Mouse (Mus musculus) intestine, embryonic 15.5 days (tissue): ENCODE data around the gene Pole. TPM values are rescaled to one million over a fixed set of nuclear protein-coding genes. Genes with fewer than 3 reads are reported as not detected.

Experiments
- ATAC-seq: fragments of 200-750 bp; cut with Nextera tagmentation; 2 replicates; pipeline ENCODE4 v1.8.0; 2017; ENCODE audit warnings: moderate TSS enrichment, moderate library complexity
- H3K27ac ChIP-seq: fragments of 300-500 bp; sonication (generic); 2 replicates; pipeline ENCODE4 v1.5.1; 2015; ENCODE audit warnings: mild to moderate bottlenecking, inconsistent platforms
- H3K27me3 ChIP-seq: fragments of 300-500 bp; sonication (generic); replicated peaks from 2 replicates; pipeline ENCODE4 v1.6.1; 2015; ENCODE audit warnings: inconsistent platforms
- H3K36me3 ChIP-seq: fragments of 300-500 bp; sonication (generic); 2 replicates; pipeline ENCODE4 v1.6.1; 2015; ENCODE audit warnings: inconsistent platforms
- H3K4me1 ChIP-seq: fragments of 300-500 bp; sonication (generic); replicated peaks from 2 replicates; pipeline ENCODE4 v1.6.1; 2015; ENCODE audit warnings: inconsistent platforms
- H3K4me2 ChIP-seq: fragments of 300-500 bp; sonication (generic); replicated peaks from 2 replicates; pipeline ENCODE4 v1.6.1; 2015; ENCODE audit warnings: mild to moderate bottlenecking, inconsistent platforms
- H3K4me3 ChIP-seq: fragments of 300-500 bp; sonication (generic); replicated peaks from 2 replicates; pipeline ENCODE4 v1.5.1; 2015; ENCODE audit warnings: inconsistent platforms
- H3K9ac ChIP-seq: fragments of 300-500 bp; sonication (generic); 2 replicates; pipeline ENCODE4 v1.6.1; 2015; ENCODE audit warnings: inconsistent platforms
- H3K9me3 ChIP-seq: fragments of 300-500 bp; sonication (generic); 2 replicates; pipeline ENCODE4 v1.6.1; 2016; ENCODE audit warnings: inconsistent platforms
- WGBS: fragments of 180-500 bp; shearing (Covaris S2); methylation state at CpG from one replicate; pipeline ENCODE4 v1.1.7; 2015; 5-methylcytosine and 5-hydroxymethylcytosine counted together
- polyA plus RNA-seq: library from polyadenylated mRNA; unstranded; fragments of >200 nt; fragmentation: Nextera tagmentation; extraction: Ambion mirVana; gene quantifications from 2 replicates; pipeline ENCODE4 v1.2.1, GENCODE M21; 2015

The Pole gene
- polyA plus RNA-seq, 1 experiment from 2014 or later, result 20.4 TPM

DNA sequence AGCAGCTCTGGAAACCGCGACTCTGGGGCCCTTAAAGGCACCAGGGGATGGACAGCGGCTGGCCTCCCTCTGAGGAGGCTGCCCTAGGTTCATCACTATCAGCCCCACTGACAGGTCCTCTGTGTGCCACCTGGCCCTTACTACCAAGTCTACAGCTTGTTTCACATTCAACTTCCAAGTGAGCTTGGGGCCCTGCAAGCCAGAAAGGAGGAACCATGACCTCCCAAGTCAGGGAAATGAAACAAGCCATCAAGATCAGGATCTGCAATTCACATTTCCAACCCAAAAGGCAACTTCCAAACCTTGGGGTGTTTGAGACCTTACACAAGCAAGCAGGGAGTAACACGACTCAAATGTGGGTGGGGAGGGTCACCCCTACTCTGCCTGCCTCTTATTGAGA lies 99.2 kb downstream of the Pole start:
- WGBS, result 57% methylated on average over 4 of the region's 4 CpGs
- no peak for ATAC-seq
- no peaks in the 10 kb centered on the region for H3K9me3 ChIP-seq
- no peak overlapping the region for H3K9ac ChIP-seq
- peak overlapping the region; percentile 92; the same call in 1 of the 2 replicates for H3K4me2 ChIP-seq
- no peaks in the 10 kb centered on the region; the same call in 1 of the 2 replicates for H3K36me3 ChIP-seq
- no peak overlapping the region for H3K27ac ChIP-seq
- H3K27me3 ChIP-seq, result no peaks in the 10 kb centered on the region; the same call in 1 of the 2 replicates
- H3K4me3 ChIP-seq, result no peak overlapping the region
- peaks cover 14% of the 10 kb centered on the region; the same call in 1 of the 2 replicates for H3K4me1 ChIP-seq

DNA sequence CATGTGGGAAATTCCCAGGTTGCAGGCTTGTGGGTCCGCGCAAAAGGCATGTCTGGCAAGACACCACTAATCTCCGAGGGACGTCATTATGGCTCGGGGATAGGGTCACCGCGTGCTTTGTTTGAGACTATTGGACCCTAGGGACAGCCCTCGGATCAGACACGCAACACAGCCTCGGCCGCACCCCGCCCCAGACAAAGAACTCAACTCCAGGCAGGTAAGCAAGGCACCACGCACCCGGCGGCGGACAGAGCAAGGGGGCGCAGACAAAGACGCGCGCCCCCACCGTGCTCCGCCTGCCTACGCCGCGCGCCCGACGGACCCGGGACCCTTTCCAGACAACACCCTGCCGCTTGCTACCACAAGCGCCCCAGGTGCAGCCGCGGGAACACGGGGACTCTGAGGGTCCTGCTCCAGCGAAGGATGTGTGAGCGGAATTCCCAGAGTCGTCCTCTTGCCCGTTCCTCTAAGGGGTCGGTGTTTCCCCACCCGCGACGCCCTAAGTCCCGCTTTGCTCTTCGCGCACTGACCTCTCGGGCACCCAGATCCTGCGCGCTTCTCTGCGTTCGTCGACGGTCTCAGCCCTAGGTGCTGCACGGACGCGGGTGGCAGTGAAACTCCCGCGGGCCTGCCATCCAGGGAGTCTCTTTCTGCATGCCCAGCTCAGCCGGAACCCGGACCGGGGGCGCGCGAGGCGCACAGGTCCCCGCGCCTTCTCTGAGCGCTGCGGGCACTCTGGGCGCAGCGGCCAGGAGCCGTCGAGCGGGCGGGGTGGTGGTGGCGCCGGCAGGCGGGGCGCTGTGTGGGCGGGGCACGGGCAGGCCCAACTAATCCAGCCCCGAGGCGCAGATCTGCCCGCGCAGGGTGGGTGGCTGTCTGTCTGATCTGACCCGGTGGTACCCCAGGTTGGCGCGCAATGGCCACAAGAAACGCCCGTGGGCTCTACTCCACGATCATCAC lies 100.5 kb downstream of the Pole start:
- peaks cover 14% of the 10 kb centered on the region; the same call in 1 of the 2 replicates for H3K4me1 ChIP-seq
- ATAC-seq, result peak; percentile 94
- 0 out of 2 replicates have a peak overlapping the region, but pooled peaks have one; percentile 6 for H3K27ac ChIP-seq
- peak overlapping the region; percentile 62 for H3K4me3 ChIP-seq
- peak overlapping the region; percentile 54 for H3K9ac ChIP-seq
- no peaks in the 10 kb centered on the region for H3K9me3 ChIP-seq
- peak overlapping the region; percentile 92 for H3K4me2 ChIP-seq
- no peaks in the 10 kb centered on the region for H3K36me3 ChIP-seq
- H3K27me3 ChIP-seq, result no peaks in the 10 kb centered on the region; the same call in 1 of the 2 replicates
- under 1% methylated on average over 87 of the region's 90 CpGs for WGBS

Other genes with a start within 250 kb of the Pole start
- gene Gm17655, start 213.8 kb upstream of the Pole start, polyA plus RNA-seq, result 2.2 and 2.3 TPM in 2 replicates
- gene Gm35315, start 191.9 kb upstream of the Pole start, polyA plus RNA-seq, result 1.7 and 1.8 TPM in 2 replicates
- gene Plcxd1, start 186.3 kb upstream of the Pole start, polyA plus RNA-seq, result 0.89 and 0.92 TPM in 2 replicates
- 29.4 and 30.2 TPM in 2 replicates for gene Gtpbp6, start 178.1 kb upstream of the Pole start, polyA plus RNA-seq
- 3.9 and 4.0 TPM in 2 replicates for gene Zfp605, start 176.2 kb upstream of the Pole start, polyA plus RNA-seq
- gene Chfr, start 150.5 kb upstream of the Pole start, polyA plus RNA-seq, result 32.7 and 34.5 TPM in 2 replicates
- 16.1 and 17.1 TPM in 2 replicates for gene Golga3, start 109.6 kb upstream of the Pole start, polyA plus RNA-seq
- gene Ankle2, start 55.3 kb upstream of the Pole start, polyA plus RNA-seq, result 21.3 and 24.7 TPM in 2 replicates
- 58.4 and 59.7 TPM in 2 replicates for gene Pgam5, start 16.4 kb upstream of the Pole start, polyA plus RNA-seq
- gene Pxmp2, start 120 bp upstream of the Pole start, polyA plus RNA-seq, result 9.8 and 10.9 TPM in 2 replicates
- gene P2rx2, start 56.9 kb downstream of the Pole start, polyA plus RNA-seq, result 0.61 and 1.4 TPM in 2 replicates
- gene Lrcol1, start 58.4 kb downstream of the Pole start, polyA plus RNA-seq, result not detected in 2 replicates
- 9.6 and 11.2 TPM in 2 replicates for gene Fbrsl1, start 162.2 kb downstream of the Pole start, polyA plus RNA-seq